Mouse (Mus musculus) liver, adult (tissue): ENCODE data around the gene Gpatch2l.

Source experiments
- GATA4 ChIP-seq: IDR thresholded peaks from 2 replicates; pipeline ENCODE4 v1.6.1; 2014; ENCODE audit warnings: mild to moderate bottlenecking, low read length; ENCODE audit not compliant: insufficient replicate concordance

Gene Gpatch2l

DNA sequence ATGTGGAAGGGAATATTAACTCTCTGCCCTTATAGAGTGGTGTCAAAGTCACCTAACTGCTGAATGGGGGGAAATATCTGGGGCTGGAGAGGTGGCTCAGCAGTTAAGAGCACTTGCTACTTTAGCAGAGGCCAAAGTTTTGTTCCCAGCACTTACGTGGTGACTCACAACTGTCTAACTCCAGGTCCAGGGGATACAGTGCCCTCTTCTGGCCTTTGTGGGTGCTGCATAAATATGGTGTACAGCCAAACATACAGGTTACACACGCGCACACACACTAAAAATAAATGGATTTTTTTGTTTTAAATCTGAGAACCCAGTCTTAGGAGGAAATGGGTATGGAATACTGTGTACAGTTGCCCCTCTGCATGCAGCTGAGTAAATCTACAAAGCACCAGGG is 94.6 kb downstream of the Gpatch2l start:
- TF ChIP-seq GATA4 = no peak

DNA sequence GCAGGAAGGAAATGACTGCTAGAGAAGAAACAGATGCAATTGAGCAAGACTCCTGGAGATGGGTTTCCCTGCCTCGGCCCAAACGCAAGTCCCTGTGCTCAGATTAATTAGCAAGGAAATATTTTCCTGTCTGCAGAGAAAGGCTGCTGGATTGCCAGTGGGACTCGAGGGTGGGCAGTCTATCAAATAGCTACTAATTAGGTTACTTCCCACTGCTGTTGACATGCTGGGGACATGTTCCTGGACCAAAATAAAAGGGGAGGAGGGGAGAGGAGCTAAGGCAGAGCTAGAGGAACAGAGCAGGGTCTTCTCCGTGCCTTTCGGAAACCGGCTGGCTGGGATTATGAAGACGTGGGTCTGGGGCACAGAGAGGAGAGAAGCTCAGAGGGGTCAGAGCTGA is 95.2 kb downstream of the Gpatch2l start:
- TF ChIP-seq GATA4 = no peak
